Mouse (Mus musculus) NIH3T3 (cell line): ENCODE results near the gene Ndufaf3.
A peak's percentile ranks its signal among the peaks of the same experiment; 100 is the strongest.

Source experiments
- DNase-seq: peaks from one replicate; pipeline ENCODE4 v3.0.0-alpha.2; 2012; ENCODE audit warnings: low read depth

The Ndufaf3 gene

DNA sequence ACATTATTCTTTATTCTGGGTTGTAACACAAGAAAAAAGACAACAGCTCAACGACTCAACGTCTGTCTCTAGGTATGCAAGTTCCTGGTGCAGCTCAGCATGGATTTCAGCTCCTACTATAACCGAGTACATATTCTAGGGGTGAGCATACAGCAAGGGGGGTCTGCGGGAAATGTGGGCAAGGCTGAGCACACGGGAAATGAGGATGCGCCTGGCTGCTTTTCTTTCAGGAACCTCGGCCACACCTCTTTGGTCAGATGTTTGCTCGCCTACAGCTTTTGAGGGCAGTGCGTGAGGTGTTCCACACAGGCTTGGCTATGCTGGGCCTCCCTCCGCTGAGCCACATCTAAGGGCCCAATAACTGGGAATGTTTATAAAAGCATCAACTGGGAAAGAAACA lies 5.1 kb upstream of the Ndufaf3 start:
- no peak for DNase-seq

DNA sequence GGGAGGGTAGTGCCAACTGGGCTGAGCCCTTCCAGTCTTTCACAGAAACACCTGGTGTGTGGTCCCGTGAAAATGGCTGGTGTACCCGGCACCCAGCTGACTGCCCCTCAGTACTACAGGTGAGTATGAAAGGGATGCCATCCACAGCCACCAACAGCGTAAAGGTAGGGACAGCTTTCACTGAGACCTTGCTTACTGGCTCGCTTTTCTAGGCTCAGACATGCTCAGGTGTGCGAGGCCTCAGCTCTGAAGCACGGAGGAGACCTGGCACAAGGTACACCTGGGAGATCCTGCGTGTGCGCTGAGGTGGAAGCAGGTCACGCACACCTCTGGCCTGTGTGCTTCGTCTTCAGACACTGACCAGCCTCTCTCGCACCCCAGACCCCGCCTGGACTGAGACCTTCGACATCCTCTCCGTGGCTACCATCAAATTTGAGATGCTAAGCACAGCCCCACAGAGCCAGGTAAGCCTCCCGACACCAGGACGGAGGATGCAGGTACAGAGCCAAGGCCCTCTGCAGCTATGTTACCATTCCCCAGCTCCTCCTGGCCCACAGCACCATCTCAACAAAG lies 4.3 kb upstream of the Ndufaf3 start:
- DNase-seq: no peak

DNA sequence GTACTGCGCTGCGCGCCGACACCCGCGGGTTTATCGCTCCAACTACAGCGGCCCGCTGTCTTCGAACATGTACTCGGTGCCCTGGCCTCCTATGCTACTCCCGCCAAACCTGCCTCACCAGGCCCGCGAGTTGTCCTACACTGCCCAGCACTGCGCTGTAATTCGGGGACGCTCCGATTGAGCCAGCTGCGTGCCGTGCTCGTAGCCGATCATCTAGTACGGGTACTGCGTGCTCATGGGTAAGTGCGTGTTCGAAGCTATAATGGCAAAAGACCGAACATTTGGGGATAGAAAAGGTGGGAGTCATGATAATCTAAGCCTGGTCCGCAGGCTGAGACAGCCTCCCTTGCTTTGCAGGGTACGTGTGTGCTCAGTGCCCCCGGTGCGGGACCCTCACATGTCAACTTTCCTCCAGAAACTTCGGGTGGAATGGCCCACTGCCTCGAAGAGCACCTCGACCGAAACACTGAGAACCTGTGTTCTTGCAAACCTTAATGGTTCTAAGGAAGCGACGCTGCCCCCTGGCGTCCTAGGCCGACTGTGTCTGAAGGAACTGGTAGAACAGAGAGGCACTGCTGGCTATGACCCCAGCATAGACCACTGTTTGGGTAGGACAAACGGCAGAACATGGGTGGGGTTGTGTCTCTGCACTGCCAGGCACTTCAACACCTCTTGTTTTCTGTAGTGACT lies 3.1 kb upstream of the Ndufaf3 start:
- DNase-seq: peak; percentile 89

DNA sequence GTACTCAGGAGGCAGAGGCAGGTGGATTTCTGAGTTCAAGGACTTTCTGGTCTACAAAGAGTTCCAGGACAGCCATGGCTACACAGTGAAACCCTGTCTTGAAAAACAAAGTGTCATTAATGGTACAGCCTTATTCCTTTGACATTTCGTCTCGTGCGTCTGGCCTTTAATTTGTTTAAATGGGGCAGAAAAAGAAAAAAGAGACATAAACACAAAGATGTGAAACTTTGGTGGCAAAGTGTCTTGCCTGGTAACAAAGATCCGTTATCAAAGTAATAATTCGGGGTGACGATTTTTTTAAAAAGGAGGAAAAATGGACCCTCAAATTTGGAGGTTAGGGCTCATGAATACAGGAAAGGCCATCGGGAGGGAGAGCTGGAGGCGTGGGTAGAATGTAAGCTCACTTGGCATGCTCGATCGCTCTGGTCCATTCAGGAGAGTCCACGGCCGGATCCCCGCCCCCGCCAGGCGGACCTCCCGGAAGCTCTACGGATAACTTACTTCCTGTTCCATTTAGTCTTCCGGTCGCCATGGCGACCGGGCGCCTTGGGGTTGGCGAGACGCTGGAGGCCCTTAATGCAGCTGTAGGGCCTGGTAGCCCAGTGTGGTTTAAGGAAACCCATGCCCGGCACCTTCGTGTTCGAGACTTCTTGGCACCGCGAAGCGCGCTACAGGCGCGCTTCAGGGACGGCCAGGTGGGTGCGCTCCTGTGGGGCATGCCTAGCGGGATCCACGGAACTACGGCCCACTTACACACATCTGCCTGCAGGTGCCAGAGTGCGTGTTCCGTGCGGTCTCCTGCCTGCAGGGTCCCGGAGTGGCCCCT lies 2.4 kb upstream of the Ndufaf3 start, which contains the start of gene Dalrd3:
TSS of gene Dalrd3 (plus strand) at position 506 of the 826 bp plus-strand sequence.
- peak; percentile 95 for DNase-seq

DNA sequence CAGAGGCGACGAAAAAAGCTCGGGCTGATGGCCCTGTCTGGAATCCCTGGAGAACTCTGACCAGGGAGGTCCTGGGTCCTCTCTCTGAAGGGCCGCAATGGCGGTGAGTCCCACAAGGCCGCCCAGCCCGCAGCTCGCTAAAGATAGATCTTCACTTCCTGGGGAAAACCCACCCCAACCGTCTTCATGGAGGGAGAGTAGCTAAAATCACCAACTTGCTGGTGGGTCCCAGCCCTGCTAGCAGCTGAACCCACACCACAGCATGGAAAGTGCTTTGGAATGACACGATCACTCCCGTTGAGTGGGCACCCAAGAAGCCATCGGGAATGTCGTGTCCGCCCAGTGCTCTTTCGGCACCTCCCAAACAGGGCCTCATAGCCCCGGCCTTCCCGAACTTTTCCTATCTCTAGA lies 1.3 kb upstream of the Ndufaf3 start:
- no peak for DNase-seq

DNA sequence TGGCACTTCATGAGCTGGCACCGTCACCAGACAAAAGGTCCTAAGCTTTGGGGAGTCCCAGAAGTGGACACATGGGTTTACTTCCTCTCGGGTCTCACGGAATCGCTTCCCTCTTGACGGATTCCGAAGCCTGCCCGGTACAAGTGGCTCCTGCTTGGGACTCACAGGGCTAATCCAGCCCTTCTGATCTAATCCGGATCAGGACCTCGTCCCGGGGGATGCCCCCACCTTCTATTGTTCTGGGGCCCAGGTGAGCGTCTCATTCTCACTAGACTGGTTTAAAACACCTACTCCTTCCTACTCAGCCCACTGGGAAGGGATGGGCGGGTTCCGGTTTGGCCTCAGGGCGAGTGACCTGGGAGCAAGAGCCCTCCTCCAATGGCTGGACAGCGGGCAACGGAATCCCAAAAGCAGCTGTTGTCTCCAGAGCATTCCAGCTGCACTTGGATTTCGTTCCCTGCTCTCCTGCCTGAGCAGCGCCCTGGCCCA lies 741 bp upstream of the Ndufaf3 start:
- DNase-seq: peak; percentile 22

DNA sequence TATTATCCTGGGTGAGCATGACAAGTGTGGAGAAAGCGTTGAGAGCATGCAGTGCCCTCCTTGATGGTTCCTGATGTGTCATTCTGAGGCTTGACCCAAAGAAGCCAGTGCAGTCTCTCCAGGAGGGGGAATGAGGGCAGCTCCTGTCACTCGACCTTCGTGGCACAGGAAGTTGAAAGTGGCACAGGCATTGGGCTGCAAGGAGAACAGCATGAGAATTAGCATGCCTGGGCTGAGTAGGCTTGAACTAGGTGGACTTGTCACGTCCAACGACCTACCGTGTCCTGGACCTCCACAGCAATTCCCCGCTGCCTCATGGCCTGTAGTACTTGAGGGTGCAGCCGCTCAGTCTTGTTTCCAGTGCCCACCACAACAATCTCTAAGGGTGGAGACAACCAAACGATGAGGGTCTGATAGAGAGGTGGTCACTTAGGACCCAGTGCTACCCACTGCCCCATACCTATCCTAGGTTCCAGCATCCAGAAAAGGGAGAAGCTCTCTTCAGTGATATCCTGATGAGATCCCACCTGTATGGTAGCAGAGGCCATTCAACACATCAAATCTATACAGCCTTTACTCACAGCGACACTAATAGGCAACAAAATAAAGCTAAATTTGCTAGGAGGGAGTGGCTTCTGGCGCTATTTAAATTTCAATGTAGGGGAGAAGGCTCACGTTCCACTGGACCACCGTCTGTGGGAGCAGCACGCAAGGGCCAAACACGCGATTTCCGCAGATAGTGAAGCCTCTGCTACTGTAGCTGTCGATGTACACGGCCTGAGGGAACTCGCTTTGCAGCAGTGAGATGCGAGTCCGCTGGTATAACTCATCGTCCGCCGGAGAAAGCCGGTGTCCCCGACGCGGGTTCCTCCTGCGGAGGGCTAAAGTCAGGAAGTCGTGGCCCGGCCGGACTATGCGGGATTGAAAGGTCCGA lies 1.1 kb downstream of the Ndufaf3 start:
- DNase-seq: no peak

DNA sequence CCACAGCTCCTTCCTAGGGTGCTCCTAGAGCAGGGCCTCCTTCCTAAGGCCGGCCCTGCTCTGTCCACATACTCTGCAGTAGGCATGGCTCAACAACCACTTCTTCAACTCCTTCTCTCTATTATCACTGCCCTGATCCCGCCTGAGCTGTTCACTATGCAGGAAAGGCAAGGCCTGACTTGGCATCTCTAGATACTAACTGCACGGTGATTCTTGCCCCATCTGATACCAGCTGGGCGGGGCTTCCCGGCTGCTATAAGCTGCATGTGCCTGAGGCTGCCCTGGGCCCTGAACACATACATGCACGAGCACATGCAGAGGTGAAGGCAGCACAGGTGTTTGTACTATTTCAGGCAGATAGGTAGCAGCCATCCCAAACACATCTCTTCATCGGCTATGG lies 3.1 kb downstream of the Ndufaf3 start:
- no peak for DNase-seq

DNA sequence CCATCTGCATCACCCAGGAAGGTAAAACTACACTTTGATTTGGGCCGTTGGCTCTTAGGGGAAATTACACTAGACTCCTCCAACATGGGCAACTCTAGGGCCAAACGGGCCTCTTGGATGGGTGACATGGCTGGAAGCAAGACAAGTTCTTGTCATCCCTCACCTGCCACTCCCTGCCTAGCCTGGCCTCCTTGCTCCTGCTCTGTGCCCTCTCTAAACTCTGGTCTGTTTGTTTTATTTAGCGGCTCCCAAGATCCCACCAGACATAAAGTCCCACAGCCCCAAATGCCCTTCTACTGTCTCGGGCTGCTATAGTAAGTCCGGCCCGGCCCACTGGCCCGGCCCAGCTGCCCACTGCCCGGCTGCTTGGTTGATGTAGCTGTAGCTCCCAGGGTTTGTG lies 3.6 kb downstream of the Ndufaf3 start:
- DNase-seq: no peak

DNA sequence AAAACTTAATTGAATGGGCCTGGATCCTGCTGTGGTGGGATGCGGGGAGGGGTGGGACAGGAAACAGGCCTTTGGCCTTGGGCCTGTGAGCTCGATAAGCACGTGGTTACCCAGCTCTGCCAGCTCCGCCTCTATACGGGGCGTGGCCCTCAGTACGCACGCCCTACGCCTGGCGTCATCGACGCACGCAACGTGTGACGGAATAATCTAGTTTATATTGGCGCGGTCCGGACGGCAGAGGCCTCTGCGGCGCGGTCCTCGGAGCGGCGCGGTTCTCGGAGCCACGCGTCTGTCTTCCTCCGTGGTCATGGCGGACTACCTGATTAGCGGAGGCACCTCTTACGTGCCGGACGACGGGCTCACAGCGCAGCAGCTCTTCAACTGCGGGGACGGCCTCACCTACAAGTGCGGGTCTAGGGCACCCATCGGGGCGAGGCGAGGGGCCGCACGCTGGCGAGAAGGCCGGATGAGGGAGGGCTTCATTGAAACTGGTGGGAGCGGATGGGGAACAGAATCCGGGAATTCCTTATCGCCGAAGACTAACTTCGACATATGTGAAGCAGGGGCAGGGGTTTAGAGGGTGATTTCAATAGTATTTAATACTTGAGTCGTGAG lies 6.9 kb downstream of the Ndufaf3 start, which contains the start of gene Impdh2:
TSS of gene Impdh2 (plus strand) at position 60 of the 615 bp plus-strand sequence.
- peak; percentile 98 for DNase-seq

DNA sequence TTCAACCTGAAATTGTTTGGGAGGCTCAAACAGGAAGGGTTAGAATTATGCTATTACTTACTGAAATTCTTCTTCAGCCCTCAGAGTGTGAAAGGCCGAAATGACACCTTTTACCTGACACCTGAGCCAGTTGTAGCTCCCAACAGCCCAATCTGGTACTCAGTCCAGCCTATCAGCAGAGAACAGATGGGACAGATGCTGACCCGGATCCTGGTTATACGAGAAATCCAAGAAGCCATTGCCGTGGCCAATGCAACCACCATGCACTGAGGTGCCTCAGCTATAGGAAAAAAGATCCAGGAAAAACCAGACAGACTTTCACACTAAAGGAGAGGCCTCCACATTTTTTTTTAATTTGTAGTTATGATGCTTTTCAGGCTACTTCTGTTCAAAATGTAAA lies 8.1 kb downstream of the Ndufaf3 start:
- DNase-seq: no peak

DNA sequence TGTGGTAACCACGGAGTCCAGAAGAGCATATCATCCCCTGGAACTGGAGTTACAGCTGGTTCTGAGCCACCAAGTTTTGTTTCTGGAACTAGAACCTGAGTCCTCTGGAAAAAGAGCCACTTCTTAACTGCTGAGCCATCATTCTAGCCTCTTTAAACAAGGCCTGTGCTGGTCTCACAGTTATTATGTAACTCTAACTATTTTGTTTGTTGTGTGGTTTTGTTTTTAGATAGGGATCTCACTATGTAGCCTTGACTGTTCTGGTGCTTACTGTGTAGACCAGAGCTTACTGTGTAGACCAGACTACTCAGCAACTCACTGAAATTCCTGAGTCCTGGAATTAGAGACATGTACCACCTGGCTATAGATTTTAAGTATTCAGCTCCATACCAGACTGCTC lies 20.4 kb downstream of the Ndufaf3 start:
- DNase-seq: no peak

DNA sequence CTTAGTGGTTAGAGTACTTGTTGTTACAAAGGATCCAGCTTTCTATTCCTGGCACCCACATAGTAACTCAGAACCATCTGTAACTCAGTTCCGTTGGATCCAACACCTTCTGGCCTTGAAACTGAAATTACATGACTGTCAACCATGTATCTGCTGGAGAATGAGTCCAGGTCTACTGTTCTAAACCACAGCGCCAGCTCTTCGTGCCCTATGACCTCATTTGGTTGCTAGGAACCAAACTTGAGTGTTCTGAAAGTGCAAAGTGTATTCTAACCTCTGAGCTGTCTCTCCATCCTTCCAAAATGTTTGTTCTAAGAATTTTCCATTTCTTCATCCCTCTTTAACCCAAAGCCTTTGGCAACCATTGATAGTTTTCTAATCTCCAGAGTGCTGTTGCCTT lies 21.2 kb downstream of the Ndufaf3 start:
- no peak for DNase-seq

DNA sequence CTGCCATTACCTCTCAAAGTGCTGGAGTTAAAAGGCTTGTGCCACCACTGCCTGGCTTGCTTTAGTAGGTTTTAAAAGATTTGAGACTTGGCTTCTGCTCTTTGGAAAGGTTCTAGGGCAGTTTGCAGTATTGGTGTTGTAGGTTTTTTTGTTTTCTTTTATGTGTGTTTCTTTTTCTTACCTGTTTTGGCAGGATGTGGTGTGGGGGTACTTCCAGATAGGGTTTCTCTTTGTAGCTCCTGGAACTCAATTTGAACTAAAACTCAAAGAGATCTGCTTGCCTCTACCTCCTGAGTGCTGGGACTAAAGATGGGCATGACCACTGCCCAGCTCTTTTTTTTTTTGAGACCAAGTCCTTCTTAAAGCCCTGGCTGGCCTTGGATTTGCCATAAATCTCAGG lies 26.4 kb downstream of the Ndufaf3 start:
- no peak for DNase-seq

DNA sequence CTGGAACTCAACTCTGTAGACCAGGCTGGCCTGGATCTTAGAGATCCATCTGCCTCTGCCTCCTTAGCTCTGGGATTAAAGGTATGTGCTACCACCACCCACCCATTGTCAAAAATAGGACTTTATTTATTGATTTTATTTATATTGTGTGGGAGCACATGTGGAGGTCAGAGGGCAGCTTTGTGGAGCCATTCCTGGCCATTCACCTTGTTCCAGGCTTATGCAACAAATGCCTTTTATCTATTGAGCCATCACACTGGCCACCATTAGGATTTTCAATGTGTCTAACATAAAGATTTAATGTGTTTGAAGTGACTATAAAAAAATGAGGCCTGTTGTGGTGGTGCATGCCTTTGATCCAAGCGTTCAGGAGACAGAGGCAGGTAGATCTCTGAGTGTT lies 35.7 kb downstream of the Ndufaf3 start:
- DNase-seq: no peak

DNA sequence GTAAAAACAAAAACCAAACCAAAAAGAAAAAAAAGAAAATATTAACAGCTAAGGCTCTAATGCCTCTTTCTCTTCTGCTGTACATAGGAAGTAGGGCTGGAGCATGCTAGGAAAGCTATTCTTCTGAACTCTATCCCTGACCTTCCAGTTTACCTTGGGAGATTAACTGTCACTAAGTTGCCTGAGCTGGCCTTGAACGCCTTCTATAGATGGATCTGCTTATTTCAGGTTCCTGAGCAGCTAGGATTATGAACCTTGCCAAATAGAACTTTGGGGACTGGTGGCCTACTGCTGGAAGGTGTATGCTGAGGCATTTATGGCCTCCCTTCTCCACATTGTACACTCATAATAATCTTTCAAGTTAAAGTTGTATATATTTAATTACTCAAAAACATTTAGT lies 36.3 kb downstream of the Ndufaf3 start:
- no peak for DNase-seq

DNA sequence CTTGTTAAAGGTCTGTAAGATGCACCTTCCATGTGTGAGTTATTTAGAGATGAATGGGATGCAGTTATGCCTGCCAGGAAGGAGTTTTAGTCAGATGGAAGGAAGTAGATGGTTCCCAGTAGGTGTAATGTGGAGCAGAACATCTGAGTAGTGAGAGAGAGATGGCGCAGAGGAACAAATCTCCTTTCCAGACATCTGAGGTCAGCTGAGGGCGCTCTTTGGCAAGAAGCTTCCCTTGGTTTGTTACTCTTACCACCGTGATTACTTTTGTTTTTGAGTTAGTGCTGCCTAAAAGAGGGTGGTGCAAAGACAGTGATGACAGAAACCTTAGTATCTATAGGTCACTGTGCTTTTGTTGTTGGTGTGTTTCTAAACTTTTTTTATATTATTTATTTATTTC lies 41.8 kb downstream of the Ndufaf3 start:
- no peak for DNase-seq

DNA sequence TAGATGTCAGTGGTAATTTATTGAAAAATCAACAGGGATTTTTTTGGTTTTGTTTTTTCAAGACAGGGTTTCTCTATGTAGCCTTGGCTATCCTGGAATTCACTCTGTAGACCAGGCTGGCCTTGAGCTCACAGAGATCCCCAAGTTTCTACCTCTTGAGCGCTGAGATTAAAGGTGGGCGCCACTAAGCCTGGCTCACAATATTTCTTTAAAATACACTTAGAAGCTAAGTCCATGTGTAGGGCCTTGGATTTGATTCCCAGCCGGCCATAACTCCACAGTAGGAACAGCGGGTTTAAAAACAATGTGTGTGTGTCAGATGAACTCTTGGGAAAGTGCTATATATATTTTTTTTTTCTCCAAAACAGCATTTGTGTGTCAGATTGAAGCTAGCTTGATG lies 43.9 kb downstream of the Ndufaf3 start:
- no peak for DNase-seq

DNA sequence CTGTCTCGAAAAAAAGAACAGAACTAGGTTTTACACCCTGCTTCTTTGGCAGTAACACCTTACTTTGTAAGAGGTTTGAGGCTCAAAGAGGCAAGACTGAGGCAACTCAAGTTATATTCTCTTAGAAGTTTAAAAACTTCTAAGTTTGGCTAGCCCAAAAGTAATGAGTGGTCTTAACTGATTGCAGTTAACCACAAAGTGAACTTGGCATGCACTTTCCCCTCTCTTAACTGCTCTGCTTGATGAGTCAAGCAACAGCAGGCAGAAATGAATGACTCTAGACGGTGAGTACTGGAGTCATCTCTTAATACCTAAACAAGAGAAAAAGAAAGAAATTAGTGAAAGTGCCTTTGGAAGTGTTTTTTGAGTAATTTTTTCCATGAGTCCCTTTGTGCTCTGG lies 45.6 kb downstream of the Ndufaf3 start:
- DNase-seq: peak; percentile 43

DNA sequence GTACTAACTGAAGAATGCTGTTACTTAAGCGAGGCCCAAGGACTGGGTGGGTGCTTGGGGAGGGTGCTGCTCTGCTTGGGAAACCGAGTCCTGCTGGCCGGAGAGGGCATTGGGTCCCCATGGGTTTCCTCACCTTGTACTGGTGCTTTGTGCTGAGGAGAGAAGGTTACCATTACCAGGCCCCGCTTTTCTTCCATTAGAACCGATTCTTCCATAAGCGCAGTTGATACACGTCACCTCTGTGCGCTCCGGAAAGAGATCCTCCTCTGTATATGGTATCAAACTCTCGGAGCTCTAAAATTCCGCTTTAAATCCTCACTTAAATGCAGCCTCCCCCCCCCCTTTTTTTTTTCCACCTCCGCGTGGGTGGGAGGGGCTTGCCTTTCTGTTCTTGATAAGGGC lies 49.3 kb downstream of the Ndufaf3 start:
- peak; percentile 71 for DNase-seq

DNA sequence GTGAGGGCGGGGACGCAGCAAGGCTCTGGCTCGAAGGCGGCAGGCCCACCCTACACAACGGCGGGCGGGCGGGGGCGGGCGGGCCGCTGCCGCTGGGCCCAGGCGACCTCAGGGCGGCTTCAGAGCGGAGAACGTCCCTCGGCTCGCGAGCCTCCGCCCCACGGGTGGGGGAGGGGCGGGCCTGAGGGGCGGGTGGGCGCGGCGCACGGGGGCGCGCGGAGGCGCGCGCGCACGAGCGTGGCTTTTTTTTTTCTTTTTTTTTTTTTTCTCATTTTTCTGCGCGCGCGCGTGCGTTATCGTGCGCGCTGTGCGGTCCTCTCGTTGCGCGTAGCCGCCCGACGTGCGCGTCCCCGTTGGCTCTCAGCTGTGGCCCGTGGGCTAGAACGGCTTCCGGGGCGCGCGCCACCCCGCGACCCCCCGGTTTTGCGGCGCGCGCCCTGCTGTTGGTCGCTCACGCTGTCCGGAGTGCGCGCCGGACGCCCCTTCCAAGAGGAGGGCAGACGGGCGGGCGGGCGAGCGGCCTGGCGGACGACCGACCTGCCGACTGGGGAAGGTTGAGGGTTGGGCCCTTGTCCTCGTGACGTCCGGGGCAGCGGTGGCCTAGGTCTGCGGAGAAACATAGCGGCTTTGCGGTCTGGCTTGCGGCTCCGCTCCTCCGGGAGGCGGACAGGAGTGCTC lies 49.8 kb downstream of the Ndufaf3 start:
- DNase-seq: peak; percentile 88
